Mouse (Mus musculus) kidney, postnatal 0 days (tissue): ENCODE data around the gene Gm884. TPM values are rescaled to one million over a fixed set of nuclear protein-coding genes. Genes with fewer than 3 reads are reported as not detected.
"Not testable (repeated sequence)": the region's sequence is repeated elsewhere in the genome, so short reads cannot be mapped to it uniquely, and the experiment has no call there.

Experiments
- ATAC-seq: fragments of 200-750 bp; cut with Nextera tagmentation; replicated peaks from 2 replicates; pipeline ENCODE4 v1.8.0; 2017; ENCODE audit warnings: low read depth, moderate number of reproducible peaks, moderate TSS enrichment, moderate library complexity; ENCODE audit not compliant: low FRiP score
- DNase-seq: peaks from one replicate; pipeline ENCODE4 v3.0.0-alpha.2; 2016; ENCODE audit warnings: low spot score
- H3K27ac ChIP-seq: fragments of 300-500 bp; sonication (generic); 2 replicates; pipeline ENCODE4 v1.5.1; 2014; ENCODE audit warnings: mild to moderate bottlenecking
- H3K27me3 ChIP-seq: fragments of 300-500 bp; sonication (generic); 2 replicates; pipeline ENCODE4 v1.6.1; 2014; ENCODE audit warnings: low read length, mixed read lengths; ENCODE audit not compliant: insufficient read depth
- H3K36me3 ChIP-seq: fragments of 300-500 bp; sonication (generic); 2 replicates; pipeline ENCODE4 v1.6.1; 2014; ENCODE audit warnings: low read length, mixed read lengths; ENCODE audit not compliant: insufficient read depth
- H3K4me1 ChIP-seq: fragments of 300-500 bp; sonication (generic); replicated peaks from 2 replicates; pipeline ENCODE4 v1.6.1; 2014; ENCODE audit warnings: antibody characterized with exemption, low read length, mixed read lengths; ENCODE audit not compliant: insufficient read depth
- H3K4me2 ChIP-seq: fragments of 300-500 bp; sonication (generic); 2 replicates; pipeline ENCODE4 v1.6.1; 2014; ENCODE audit warnings: mild to moderate bottlenecking, low read length, moderate library complexity, mixed read lengths
- H3K4me3 ChIP-seq: fragments of 300-500 bp; sonication (generic); replicated peaks from 2 replicates; pipeline ENCODE4 v1.5.1; 2014; ENCODE audit warnings: low read depth, low read length
- H3K9ac ChIP-seq: fragments of 300-500 bp; sonication (generic); 2 replicates; pipeline ENCODE4 v1.6.1; 2014; ENCODE audit warnings: low read depth, low read length
- H3K9me3 ChIP-seq: fragments of 300-500 bp; sonication (generic); replicated peaks from 2 replicates; pipeline ENCODE4 v1.6.1; 2016; ENCODE audit warnings: low read length, inconsistent platforms, mixed read lengths
- CTCF ChIP-seq: IDR thresholded peaks from 2 replicates; pipeline ENCODE4 v1.5.1; 2016; ENCODE audit warnings: antibody characterized with exemption, low read depth, mild to moderate bottlenecking, moderate library complexity
- WGBS: fragments of 180-500 bp; shearing (Covaris S2); extraction: QIAGEN DNeasy Blood & Tissue Kit; methylation state at CpG from one replicate; pipeline ENCODE4 v1.1.7; 2014; 5-methylcytosine and 5-hydroxymethylcytosine counted together
- polyA plus RNA-seq: library from polyadenylated mRNA; unstranded; fragments of >200 nt; fragmentation: Nextera tagmentation; extraction: Ambion mirVana; gene quantifications from 2 replicates; pipeline ENCODE4 v1.2.1, GENCODE M21; 2015

Gm884 gene
- polyA plus RNA-seq, 1 experiment from 2014 or later = not detected

DNA sequence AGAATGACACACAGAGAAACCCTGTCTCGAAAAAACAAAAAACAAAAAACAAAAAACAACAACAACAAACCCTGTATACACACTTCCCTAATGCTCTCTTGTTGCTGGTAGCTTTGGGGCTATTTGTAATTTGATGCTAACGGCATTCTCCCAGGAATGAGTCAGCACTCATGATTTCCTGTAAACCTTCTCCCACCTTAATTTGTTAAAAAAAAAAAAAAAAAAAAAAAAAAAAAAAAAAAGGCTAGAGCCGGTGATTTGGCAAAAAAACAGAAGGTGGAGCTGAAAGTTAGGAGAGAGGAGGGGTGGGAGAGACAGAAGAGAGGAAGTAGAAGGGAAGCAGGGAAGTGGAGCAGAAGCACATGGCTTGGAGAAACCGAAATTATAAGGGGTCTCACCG is 14.3 kb downstream of the Gm884 start:
- no peak overlapping the region for H3K4me2 ChIP-seq
- ATAC-seq (no peak), DNase-seq (no peak)
- H3K9me3 ChIP-seq = no peaks in the 10 kb centered on the region
- no peak overlapping the region for H3K4me3 ChIP-seq
- no peak for TF ChIP-seq CTCF
- H3K9ac ChIP-seq = no peak overlapping the region
- no peaks in the 10 kb centered on the region for H3K4me1 ChIP-seq
- H3K27me3 ChIP-seq = no peaks in the 10 kb centered on the region
- no peaks in the 10 kb centered on the region for H3K36me3 ChIP-seq
- no peak overlapping the region for H3K27ac ChIP-seq
- 53% methylated on average over 5 of the region's 5 CpGs for WGBS

DNA sequence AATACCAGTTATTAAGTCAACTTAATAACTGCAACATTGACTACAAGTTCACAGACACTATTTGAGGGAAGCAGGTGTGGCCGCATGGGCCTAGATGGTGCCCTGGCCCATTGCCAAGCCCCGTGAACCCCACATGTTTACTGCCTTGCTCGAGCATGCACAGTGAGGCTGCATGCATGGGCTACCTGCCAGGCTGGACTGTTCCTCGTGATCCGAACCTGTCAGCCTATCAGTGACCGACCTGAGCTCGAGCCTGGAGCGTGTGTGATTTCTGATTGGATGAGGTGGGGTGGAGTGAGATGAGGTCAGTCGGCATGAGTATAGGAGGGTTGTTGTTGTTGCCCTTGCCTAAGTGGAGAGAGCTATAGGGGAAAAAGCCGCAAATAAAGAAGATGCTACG is 42.6 kb downstream of the Gm884 start:
- Histone ChIP-seq H3K9me3 (no peaks in the 10 kb centered on the region), H3K27ac (no peak overlapping the region), H3K4me3 (no peak overlapping the region), H3K4me2 (no peak overlapping the region), H3K9ac (no peak overlapping the region), H3K36me3 (no peaks in the 10 kb centered on the region), H3K4me1 (no peaks in the 10 kb centered on the region), H3K27me3 (no peaks in the 10 kb centered on the region)
- ATAC-seq (no peak), DNase-seq (no peak)
- TF ChIP-seq CTCF = no peak
- WGBS = 85% methylated on average over 11 of the region's 11 CpGs

DNA sequence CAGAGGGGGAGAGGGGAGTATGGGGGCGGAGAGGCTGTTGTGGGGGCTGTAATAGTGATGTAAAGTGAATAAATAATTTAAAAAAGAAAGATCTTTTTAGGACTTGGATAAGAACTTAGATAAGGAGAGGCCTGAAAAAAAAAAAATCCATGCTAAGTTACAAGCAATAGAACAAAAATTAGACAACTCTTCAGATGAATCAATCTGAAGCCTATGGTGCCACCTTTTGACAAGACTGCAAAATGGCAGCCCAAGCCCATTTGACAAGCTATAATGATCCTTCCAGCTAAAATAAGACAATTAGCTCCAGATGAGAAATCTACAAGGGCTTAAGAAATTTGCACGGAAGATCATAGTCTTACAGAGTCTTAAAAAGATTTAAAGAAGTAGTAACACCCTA is 64.9 kb downstream of the Gm884 start:
- H3K9me3 ChIP-seq = no peaks in the 10 kb centered on the region
- no peak overlapping the region for H3K4me2 ChIP-seq
- ATAC-seq (no peak), DNase-seq (peak; percentile 22)
- H3K27me3 ChIP-seq = no peaks in the 10 kb centered on the region
- 76% methylated on average over 2 of the region's 2 CpGs for WGBS
- H3K36me3 ChIP-seq = no peaks in the 10 kb centered on the region
- no peak overlapping the region for H3K27ac ChIP-seq
- H3K4me3 ChIP-seq = no peak overlapping the region
- no peak overlapping the region for H3K9ac ChIP-seq
- no peaks in the 10 kb centered on the region for H3K4me1 ChIP-seq
- peak; percentile 45; the same call in 1 of the 2 replicates for TF ChIP-seq CTCF

DNA sequence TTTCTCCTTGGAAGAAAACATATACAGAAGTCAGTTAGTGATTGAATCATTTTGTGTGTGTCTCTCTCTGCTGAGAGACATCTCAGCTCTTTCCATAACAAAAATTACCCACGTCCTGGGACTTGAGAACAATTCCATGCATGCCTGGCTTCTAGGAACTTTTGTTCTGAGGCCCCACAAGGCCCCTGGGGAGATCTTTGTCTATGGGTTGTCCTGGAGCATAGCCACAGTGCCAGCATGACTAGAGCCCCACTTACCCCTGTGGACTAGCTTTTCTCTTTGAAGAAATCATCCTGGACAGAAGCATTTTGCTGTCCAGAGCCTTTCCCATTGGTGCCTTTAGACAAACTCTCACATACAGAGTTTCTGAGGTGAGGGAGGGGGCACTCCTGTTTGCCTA is 86.0 kb downstream of the Gm884 start:
- DNase-seq, ATAC-seq, H3K36me3 ChIP-seq, H3K4me3 ChIP-seq, H3K9me3 ChIP-seq, H3K9ac ChIP-seq, H3K4me2 ChIP-seq, H3K27ac ChIP-seq, H3K27me3 ChIP-seq, H3K4me1 ChIP-seq: not testable (repeated sequence)
- 7% methylated on average over 1 of the region's 1 CpGs for WGBS

DNA sequence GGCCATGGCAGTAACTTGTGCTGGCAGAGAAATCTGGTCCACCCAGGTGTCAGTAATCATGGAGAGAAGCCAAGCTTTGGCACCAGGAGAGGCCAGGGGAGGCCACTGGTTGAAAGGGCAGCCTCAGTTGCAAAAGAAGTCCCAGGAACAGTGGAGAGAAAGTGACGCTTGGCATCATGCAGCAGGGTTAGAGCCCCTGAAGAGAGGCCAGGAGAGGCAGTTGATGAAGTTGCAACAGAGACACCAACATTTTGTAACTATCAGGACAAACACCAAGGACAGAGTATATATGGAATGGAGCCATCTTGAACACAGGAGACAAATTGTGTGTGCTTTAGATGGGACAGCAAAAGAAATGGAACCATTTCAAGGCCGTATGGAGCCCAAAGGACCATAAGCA is 108.8 kb downstream of the Gm884 start:
- H3K4me3 ChIP-seq = no peak overlapping the region
- no peak for ATAC-seq
- no peaks in the 10 kb centered on the region for H3K4me1 ChIP-seq
- no peak overlapping the region for H3K27ac ChIP-seq
- no peak overlapping the region for H3K4me2 ChIP-seq
- WGBS = 76% methylated on average over 2 of the region's 2 CpGs
- no peak for DNase-seq
- H3K27me3 ChIP-seq = no peaks in the 10 kb centered on the region
- H3K9ac ChIP-seq = no peak overlapping the region
- H3K36me3 ChIP-seq = no peaks in the 10 kb centered on the region
- no peak for TF ChIP-seq CTCF
- H3K9me3 ChIP-seq = no peaks in the 10 kb centered on the region

DNA sequence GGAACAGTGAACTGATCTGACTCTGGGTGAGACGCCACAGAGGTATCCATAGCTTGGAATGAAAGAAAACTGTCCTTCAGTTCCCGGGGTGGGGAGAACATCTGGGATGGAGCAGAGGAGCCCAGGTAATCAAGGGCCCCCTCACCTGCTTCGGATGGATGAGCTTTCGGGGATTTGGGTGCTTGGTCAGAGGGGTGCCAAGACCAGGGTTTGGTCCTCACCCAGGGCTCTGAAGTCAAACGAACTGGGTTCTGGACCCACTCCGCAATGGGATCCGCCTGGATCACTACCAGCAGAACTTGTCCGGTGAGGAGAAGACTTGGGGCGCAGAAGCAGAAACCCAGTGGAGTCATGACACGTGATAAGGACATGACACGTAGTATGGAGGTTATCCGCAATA is 116.4 kb downstream of the Gm884 start, which contains the start of gene Lrrc37a:
Gene Lrrc37a, minus strand, starts transcription at position 101 of the 400 bp plus-strand sequence.
- no peak within 1 kb of the TSS for H3K4me2 ChIP-seq
- no peaks in the 10 kb centered on the region for H3K27me3 ChIP-seq
- no peaks in the 10 kb centered on the region for H3K36me3 ChIP-seq
- no peak within 1 kb of the TSS for H3K9ac ChIP-seq
- WGBS = 88% methylated on average over 12 of the region's 12 CpGs
- no peak within 1 kb of the TSS for H3K27ac ChIP-seq
- ATAC-seq (no peak), DNase-seq (no peak)
- H3K9me3 ChIP-seq = no peaks in the 10 kb centered on the region
- H3K4me1 ChIP-seq = no peaks in the 10 kb centered on the region
- no peak within 1 kb of the TSS for H3K4me3 ChIP-seq
- no peak for TF ChIP-seq CTCF

Other genes with a start within 250 kb of the Gm884 start
- gene Plekhm1, start 208.5 kb downstream of the Gm884 start, polyA plus RNA-seq = 5.4 and 6.1 TPM in 2 replicates
- gene Lrrc37a, start 116.5 kb downstream of the Gm884 start, polyA plus RNA-seq = not detected in 2 replicates
- not detected in 2 replicates for gene Lyzl6, start 17.8 kb upstream of the Gm884 start, polyA plus RNA-seq
- gene Rprml, start 28.4 kb upstream of the Gm884 start, polyA plus RNA-seq = 0.14 TPM in 1 of 2 replicates, not detected in the other
- 87.0 and 95.2 TPM in 2 replicates for gene Gosr2, start 76.8 kb upstream of the Gm884 start, polyA plus RNA-seq
- gene Wnt9b, start 128.7 kb upstream of the Gm884 start, polyA plus RNA-seq = 10.4 and 12.5 TPM in 2 replicates
- 0.05 and 0.06 TPM in 2 replicates for gene Wnt3, start 153.0 kb upstream of the Gm884 start, polyA plus RNA-seq